In genomic region chr11:99837966-99838365, GRCm38 (mm10) we compare ENCODE assay signal across 25 mouse cellular contexts. TPM values are rescaled to one million over a fixed set of nuclear protein-coding genes. Genes with fewer than 3 reads are reported as not detected.
"Had no signal": no experiment of that assay in that cellular context is flagged by ENCODE, and none has a peak within 500 bp of the region (broad histone marks: within the 10 kb centered on the region; RNA-seq: fewer than 3 reads in every experiment).

Gene 2300003K06Rik, minus strand, starts transcription at chr11:99838066.

- H3K27ac ChIP-seq: neural tube, embryonic 13.5 days; neural tube, embryonic 15.5 days; stomach, embryonic 15.5 days; stomach, postnatal 0 days had no signal

- H3K4me1 ChIP-seq: neural tube, embryonic 13.5 days; neural tube, embryonic 15.5 days; stomach, embryonic 15.5 days had no signal

- H3K27me3 ChIP-seq: neural tube, embryonic 13.5 days; neural tube, embryonic 15.5 days; stomach, embryonic 15.5 days had no signal

- H3K9ac ChIP-seq: neural tube, embryonic 13.5 days; neural tube, embryonic 15.5 days; stomach, embryonic 15.5 days had no signal

- H3K36me3 ChIP-seq: neural tube, embryonic 13.5 days; neural tube, embryonic 15.5 days; stomach, embryonic 15.5 days had no signal

- DNase-seq: retina, postnatal 1 day; right cerebral cortex, adult 18-20 months; right cerebral cortex, postnatal 14 days; right cerebral cortex, postnatal 25 days; right cerebral cortex, postnatal 4 days; spleen, adult 18-20 months; thymus, adult 18-20 months; thymus, adult 2 months; thymus, postnatal 14 days; thymus, postnatal 25 days; thymus, postnatal 36 days; thymus, postnatal 4 days had no signal

- H3K9me3 ChIP-seq: neural tube, embryonic 13.5 days; neural tube, embryonic 15.5 days; stomach, embryonic 15.5 days had no signal

- H3K4me3 ChIP-seq: neural tube, embryonic 13.5 days; neural tube, embryonic 15.5 days; stomach, embryonic 15.5 days had no signal

RNA-seq across cellular contexts. Expression of gene 2300003K06Rik, which starts in this region (rescaled TPM):
- total RNA-seq: neutrophil, adult 5-6 weeks had no signal
- polyA plus RNA-seq: neural tube, embryonic 13.5 days; neural tube, embryonic 14.5 days; neural tube, embryonic 15.5 days; small intestine, adult 2 months; spleen, adult 2 months; stomach, embryonic 14.5 days; stomach, embryonic 15.5 days; stomach, embryonic 16.5 days; stomach, postnatal 0 days; testis, adult 2 months; thymus, adult 2 months; thymus, postnatal 0 days; urinary bladder, adult 2 months had no signal
